Mouse (Mus musculus) left cerebral cortex, postnatal 36 days (tissue): Measurements from ENCODE around the gene Phgr1. TPM values are rescaled to one million over a fixed set of nuclear protein-coding genes. Genes with fewer than 3 reads are reported as not detected.

ENCODE experiments used
- DNase-seq, 2 experiments: peaks; one replicate each; pipeline ENCODE4 v3.0.0; 2021 to 2022; ENCODE audit warnings: low spot score in 2 of 2, mixed read lengths in 1 of 2
- intact Hi-C: fragments of 180-260 bp; cut with DNase I; formaldehyde crosslinking; loops from one replicate; pipeline ENCODE4 v1.15.1; 2025
- total RNA-seq, 2 experiments: library from RNA; stranded (reverse); gene quantifications; 2 replicates each; pipeline ENCODE4 v1.2.3; 2021

Phgr1 gene
- total RNA-seq, 2 experiments from 2014 or later, result not detected

GRCm38 (mm10) chr2:118747301-118747960 lies 25.1 kb upstream of the Phgr1 start:
- intact Hi-C loops, result loop anchor here (2.0 to 5.0 kb wide), 3 partner anchors 15 to 150 kb away; partner anchors contain the start of genes Ankrd63 and Ccdc9b
- no peak for DNase-seq

- intact Hi-C loops, result loop anchor here (5.0 kb wide), 2 partner anchors 47 to 148 kb away; partner anchors contain the start of gene Ankrd63
- DNase-seq, result no peak
Observed at GRCm38 (mm10) chr2:118749341-118749884, 23.2 kb upstream of the Phgr1 start.

GRCm38 (mm10) chr2:118750476-118750875 lies 22.1 kb upstream of the Phgr1 start:
- no peak for DNase-seq
- intact Hi-C loops, result no loop called here

DNA sequence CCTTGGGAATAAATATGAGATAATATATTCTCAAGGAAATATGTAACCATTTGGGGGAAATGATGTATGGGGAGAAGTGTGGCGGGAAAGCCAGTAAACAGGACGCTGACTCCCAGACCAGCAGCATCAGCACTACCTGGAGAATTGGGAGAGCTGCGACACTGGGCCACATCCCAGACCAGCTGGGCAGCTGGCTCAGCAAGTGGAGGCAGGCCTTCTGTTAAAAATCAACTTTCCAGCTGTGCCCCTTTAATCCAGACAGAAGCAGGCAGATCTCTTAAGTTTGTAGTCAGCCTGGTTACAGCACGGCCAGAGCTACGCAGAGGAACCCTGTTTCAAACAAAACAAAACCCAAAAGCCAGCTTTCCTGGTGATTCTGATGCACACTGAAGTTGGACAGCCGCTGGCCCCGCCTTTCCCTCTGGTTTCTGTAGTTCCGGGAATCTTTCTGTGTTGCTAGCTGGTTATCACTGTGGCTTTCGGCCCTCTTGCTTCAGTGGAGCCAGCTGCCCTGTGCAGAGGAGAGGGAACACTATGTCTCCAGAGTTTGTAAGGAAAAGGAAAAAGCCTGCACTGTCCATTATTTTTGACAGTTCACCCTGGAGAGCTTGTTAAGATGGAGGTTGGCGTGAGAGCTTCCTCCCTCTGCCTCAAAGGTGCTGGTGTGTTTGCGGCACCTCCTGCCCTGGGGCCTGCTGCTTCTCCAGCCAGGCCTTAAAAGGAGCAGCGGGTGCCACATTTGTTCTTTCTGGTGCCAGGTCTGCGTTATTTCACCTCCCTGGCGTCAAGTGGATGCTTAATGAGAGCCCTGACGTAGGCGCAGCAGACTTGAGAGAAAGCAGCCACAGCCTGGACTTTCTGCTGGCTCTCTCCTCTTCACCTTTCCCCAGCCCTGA lies 20.4 kb upstream of the Phgr1 start:
- no peak for DNase-seq
- intact Hi-C loops, result no loop called here

- intact Hi-C loops, result no loop called here
Observed at GRCm38 (mm10) chr2:118752792-118753108, 19.8 kb upstream of the Phgr1 start.

GRCm38 (mm10) chr2:118754143-118754542 lies 18.4 kb upstream of the Phgr1 start:
- DNase-seq, result no peak
- intact Hi-C loops, result no loop called here

More at GRCm38 (mm10) chr2:118752792-118753108, 19.8 kb upstream of the Phgr1 start:
- no peak for DNase-seq

DNA sequence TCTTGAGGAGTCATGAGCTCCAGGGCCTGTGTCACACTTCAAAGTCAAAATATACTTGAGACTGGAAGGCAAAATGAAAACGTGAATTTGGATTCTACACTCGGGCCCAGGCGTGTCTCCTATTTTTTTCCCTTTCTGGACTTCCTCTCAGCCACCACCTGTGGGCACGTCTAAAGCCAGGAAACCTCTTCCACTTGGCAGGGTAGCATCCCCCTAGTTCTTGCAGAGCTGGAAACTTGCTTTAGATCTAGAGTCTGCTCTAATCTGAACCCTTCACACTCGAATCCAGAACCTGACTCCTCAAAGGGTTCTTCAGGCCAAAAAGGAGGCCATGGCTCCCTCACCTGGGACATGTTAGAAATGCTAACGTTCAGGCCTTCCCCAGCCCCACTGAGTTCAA lies 17.2 kb upstream of the Phgr1 start:
- intact Hi-C loops, result no loop called here
- no peak for DNase-seq

DNA sequence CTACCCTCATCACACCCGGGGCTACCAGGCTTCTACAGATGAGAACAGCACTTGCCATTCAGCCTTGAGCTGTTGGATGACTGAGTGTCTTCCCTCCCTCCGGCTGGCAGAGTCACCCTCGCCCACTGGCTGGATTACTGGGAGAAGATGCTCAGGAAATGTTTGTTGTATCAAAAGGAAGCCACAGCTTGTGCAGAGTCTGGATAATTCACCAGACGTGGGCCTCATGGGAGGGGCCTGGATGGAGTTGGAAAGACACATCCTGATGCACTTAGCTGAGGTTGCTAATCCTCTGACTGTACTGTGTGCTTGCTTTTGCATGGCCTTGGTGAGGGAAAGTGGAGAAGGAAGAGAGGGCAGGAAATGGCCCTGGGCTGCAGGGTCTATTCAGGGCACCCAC lies 16.5 kb upstream of the Phgr1 start:
- DNase-seq, result no peak
- intact Hi-C loops, result no loop called here

- intact Hi-C loops, result loop anchor here (5.0 kb wide), 1 partner anchor 122 kb away; no protein-coding TSS in a partner anchor
- no peak for DNase-seq
Observed at GRCm38 (mm10) chr2:118759828-118760227, 12.7 kb upstream of the Phgr1 start.

DNA sequence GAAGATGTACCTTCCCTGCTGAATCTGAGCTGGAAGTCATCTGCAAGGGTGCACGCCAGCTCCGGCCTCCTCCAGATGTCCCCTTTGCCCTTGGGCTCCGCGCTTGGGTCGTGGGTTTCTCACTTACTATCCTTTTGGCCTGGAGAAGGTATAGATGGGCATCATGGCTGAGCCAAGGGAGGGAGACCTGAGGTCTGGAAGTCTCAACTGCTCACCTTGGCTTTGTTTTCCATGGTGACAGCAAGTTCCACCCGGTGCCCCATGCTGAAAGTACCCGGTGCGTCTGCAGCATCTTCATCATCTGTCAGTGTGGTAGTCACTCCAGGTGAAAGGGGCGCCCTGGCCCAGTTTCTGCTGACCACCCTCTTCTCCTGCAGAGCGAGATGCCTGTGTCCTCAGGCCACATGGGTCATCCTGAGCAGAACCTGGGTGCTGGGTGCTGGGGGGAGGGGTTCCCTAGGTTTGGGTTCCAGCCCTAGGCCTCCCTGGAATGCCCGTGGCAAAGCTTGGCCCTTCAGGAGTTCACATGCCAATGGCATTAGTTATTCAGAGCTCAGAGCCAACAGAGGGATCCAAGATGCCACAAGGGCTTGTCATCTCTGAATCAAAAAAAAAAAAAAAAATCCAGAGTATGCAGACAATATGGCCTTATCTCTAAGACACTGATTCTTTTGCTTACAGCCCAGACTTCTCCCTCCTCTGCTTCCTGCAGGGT lies 12.1 kb upstream of the Phgr1 start:
- DNase-seq, result no peak
- intact Hi-C loops, result loop anchor here (5.0 kb wide), 1 partner anchor 122 kb away; no protein-coding TSS in a partner anchor

DNA sequence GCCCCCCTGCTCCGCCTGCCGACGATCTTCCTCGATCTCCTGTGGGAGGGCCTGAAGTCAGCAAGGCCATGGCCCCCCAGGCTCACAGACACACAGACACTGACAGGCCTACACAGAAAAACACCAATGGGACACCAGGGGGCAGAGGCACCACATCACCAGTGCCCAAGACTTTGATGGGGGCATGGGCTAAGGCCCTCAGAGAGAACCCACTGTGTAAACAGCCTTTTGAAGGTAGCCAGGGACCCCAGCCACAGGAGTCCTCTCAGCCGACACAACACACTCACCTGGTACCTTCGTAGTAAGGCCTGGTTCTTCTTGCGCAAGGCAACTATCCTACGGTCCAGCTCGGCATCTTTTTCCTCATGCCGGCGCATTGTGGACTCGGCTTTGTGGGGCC lies 11.2 kb upstream of the Phgr1 start:
- DNase-seq, result no peak
- intact Hi-C loops, result loop anchor here (5.0 kb wide), 1 partner anchor 121 kb away; no protein-coding TSS in a partner anchor

- peak; percentile 80 to 83 for DNase-seq
- intact Hi-C loops, result loop anchor here (2.0 to 5.0 kb wide), 2 partner anchors 15 to 120 kb away; no protein-coding TSS in a partner anchor
Observed at GRCm38 (mm10) chr2:118761906-118762783, 10.4 kb upstream of the Phgr1 start, which contains the start of gene Ccdc9b. TSS of gene Ccdc9b (minus strand) at chr2:118762661.

- no peak for DNase-seq
- intact Hi-C loops, result loop anchor here (2.0 to 5.0 kb wide), 2 partner anchors 16 to 120 kb away; no protein-coding TSS in a partner anchor
Observed at GRCm38 (mm10) chr2:118762784-118763148, 9.8 kb upstream of the Phgr1 start.

- peak; percentile 57 to 58 for DNase-seq
- intact Hi-C loops, result loop anchor here (2.0 to 5.0 kb wide), 2 partner anchors 17 to 119 kb away; no protein-coding TSS in a partner anchor
Observed at GRCm38 (mm10) chr2:118763469-118763868, 9.1 kb upstream of the Phgr1 start.

GRCm38 (mm10) chr2:118764094-118764831 lies 8.3 kb upstream of the Phgr1 start:
- intact Hi-C loops, result loop anchor here (5.0 kb wide), 1 partner anchor 118 kb away; no protein-coding TSS in a partner anchor
- peak; percentile 34 to 43 for DNase-seq

- intact Hi-C loops, result loop anchor here (5.0 kb wide), 2 partner anchors 97 to 117 kb away; partner anchors contain the start of gene Ivd
- DNase-seq, result no peak
Observed at GRCm38 (mm10) chr2:118764875-118765274, 7.7 kb upstream of the Phgr1 start.
